Mouse (Mus musculus): ENCODE results near the gene Kirrel3.

GRCm38 (mm10) chr9:34858071-34858470, 372.4 kb downstream of the Kirrel3 start:
- TF ChIP-seq FLI1 (IDR thresholded peaks at IDR 0.05; ENCODE audit: low read length), result no peak
- TF ChIP-seq GATA1 (IDR thresholded peaks at IDR 0.05; ENCODE audit: borderline replicate concordance, low read length), result no peak

All from megakaryocyte, embryonic 14.5 days (primary cell).